Mouse (Mus musculus) ES-Bruce4 (cell line): ENCODE measurements around the gene Rprd1b. TPM values are rescaled to one million over a fixed set of nuclear protein-coding genes. Genes with fewer than 3 reads are reported as not detected.

Experiments
- H3K27ac ChIP-seq: 2 replicates; pipeline ENCODE4 v1.5.1; 2012; ENCODE audit warnings: low read length, inconsistent platforms; ENCODE audit not compliant: insufficient read depth
- H3K27me3 ChIP-seq: 2 replicates; pipeline ENCODE4 v1.6.1; 2012; ENCODE audit warnings: mild to moderate bottlenecking, low read length, inconsistent platforms; ENCODE audit not compliant: control insufficient read depth, poor library complexity, insufficient read depth, severe bottlenecking
- H3K36me3 ChIP-seq: 2 replicates; pipeline ENCODE4 v1.6.1; 2012; ENCODE audit warnings: inconsistent platforms, mild to moderate bottlenecking, low read length, moderate library complexity; ENCODE audit not compliant: control insufficient read depth, poor library complexity, insufficient read depth, severe bottlenecking
- H3K4me1 ChIP-seq: one replicate; pipeline ENCODE4 v1.8.1; 2011; ENCODE audit warnings: low read length; ENCODE audit not compliant: control insufficient read depth, insufficient read depth
- H3K4me3 ChIP-seq: 2 replicates; pipeline ENCODE4 v1.5.1; 2011; ENCODE audit warnings: low read depth, mild to moderate bottlenecking, low read length
- H3K9ac ChIP-seq: 2 replicates; pipeline ENCODE4 v1.6.1; 2012; ENCODE audit warnings: low read depth, mild to moderate bottlenecking, inconsistent platforms; ENCODE audit not compliant: poor library complexity, severe bottlenecking
- H3K9me3 ChIP-seq: replicated peaks from 2 replicates; pipeline ENCODE4 v1.6.1; 2012; ENCODE audit warnings: mild to moderate bottlenecking, low read length, inconsistent platforms; ENCODE audit not compliant: control insufficient read depth, poor library complexity, insufficient read depth, severe bottlenecking
- CTCF ChIP-seq: IDR thresholded peaks from one replicate; pipeline ENCODE4 v1.8.1; 2011; ENCODE audit warnings: low read depth, low read length
- EP300 ChIP-seq: IDR thresholded peaks from 2 replicates; pipeline ENCODE4 v1.6.1; 2011; ENCODE audit warnings: low read depth, low read length; ENCODE audit not compliant: insufficient read depth
- POLR2A ChIP-seq: IDR thresholded peaks from one replicate; pipeline ENCODE4 v1.8.1; 2011; ENCODE audit warnings: low read length; ENCODE audit not compliant: insufficient read depth
- polyA plus RNA-seq: library from polyadenylated mRNA; stranded (reverse); fragments of >200 nt; gene quantifications from 2 replicates; pipeline ENCODE4 v1.2.4, GENCODE M21; 2011; ENCODE audit warnings: low read depth; ENCODE audit not compliant: missing spikeins, insufficient read depth, insufficient read length

Rprd1b gene
- polyA plus RNA-seq, 1 experiment = 18.6 TPM

DNA sequence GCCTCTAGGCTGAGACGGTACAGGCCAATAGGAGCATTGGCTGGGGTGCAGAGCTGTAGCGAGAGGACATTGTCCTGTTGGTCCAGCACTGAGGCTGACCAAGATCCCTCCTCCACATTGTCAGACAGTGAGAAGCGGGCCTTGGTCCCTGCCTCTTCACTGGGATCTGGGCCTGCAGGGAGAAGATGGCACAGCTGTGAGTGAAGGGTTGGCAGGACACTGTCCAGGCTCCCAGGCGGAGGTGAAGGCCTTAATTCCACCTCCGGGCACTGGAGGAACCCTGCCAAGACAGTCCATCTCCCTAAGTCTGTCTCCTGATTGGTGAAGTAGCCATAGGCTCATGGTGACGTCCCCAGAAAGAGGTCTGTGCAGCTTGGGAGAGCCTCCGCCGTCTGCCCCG is 110.5 kb downstream of the Rprd1b start:
- Histone ChIP-seq H3K27me3 (no peaks in the 10 kb centered on the region), H3K4me3 (no peak overlapping the region), H3K27ac (no peak overlapping the region), H3K36me3 (no peaks in the 10 kb centered on the region), H3K4me1 (no peaks in the 10 kb centered on the region), H3K9ac (no peak overlapping the region), H3K9me3 (no peaks in the 10 kb centered on the region)
- TF ChIP-seq CTCF (no peak), EP300 (no peak), POLR2A (no peak)

DNA sequence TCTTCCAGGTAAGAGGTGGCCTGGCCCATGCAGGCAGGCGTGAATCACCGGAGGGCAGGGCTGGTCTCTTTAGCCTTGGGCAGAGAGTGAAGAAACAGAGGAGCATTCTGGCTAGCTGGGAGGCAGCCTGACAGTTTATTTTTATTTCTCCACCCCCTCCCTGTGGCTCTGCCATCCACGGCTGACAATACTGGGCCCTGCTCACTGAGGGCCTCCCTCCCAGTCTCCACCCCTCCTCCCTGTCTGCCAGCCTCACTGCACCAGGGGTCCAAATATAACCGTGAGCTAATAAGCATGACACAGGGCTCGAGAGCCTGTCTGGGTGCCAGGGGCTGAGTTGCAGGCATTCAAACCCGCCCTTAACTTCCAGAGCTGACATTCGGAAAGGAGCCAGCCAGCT is 111.3 kb downstream of the Rprd1b start:
- no peaks in the 10 kb centered on the region for H3K4me1 ChIP-seq
- no peak overlapping the region for H3K4me3 ChIP-seq
- no peaks in the 10 kb centered on the region for H3K27me3 ChIP-seq
- TF ChIP-seq POLR2A = no peak
- TF ChIP-seq CTCF = no peak
- no peak for TF ChIP-seq EP300
- H3K9ac ChIP-seq = no peak overlapping the region
- H3K27ac ChIP-seq = no peak overlapping the region
- no peaks in the 10 kb centered on the region for H3K36me3 ChIP-seq
- no peaks in the 10 kb centered on the region for H3K9me3 ChIP-seq

DNA sequence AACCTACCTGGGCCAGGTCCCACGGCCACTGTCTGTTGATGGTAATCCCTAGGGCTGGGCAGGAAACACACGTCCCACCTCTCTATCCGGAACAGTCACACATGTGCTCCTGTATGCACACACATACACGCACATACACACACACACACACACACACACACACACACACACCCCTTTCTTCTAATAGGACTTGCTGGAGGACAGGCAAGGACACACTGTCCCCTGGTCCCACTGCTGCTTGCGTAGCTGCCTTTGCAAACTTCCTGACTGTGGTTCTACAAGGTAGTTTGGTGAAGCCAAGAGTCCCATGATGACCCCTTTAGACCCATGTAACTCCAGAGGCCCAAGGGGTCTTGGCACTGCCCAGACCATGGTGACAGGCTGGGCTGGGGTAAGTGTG is 112.4 kb downstream of the Rprd1b start:
- Histone ChIP-seq H3K27ac (no peak overlapping the region), H3K27me3 (no peaks in the 10 kb centered on the region), H3K4me3 (no peak overlapping the region), H3K36me3 (no peaks in the 10 kb centered on the region), H3K9me3 (no peaks in the 10 kb centered on the region), H3K9ac (no peak overlapping the region), H3K4me1 (no peaks in the 10 kb centered on the region)
- TF ChIP-seq POLR2A = no peak
- TF ChIP-seq EP300 = no peak
- TF ChIP-seq CTCF = no peak

DNA sequence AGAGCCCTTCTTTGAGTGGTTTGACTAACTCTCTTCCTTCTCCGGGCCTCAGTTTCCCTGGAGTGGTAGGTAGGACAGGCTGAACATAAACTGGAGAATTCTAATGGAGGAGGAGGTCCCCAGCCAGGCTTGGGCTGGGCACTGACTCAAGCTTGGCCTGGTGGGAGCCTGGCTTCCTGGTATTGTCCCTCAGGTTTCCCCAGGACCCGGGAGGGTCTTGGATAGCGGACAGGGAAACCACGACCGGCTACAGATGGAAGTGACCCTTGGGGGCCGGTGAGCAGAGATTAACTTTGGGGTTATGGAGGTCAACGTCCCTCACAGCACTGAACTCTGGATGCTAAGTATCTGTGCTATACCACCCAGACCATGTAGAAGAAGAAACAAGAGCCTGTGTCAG is 113.0 kb downstream of the Rprd1b start:
- Histone ChIP-seq H3K4me3 (no peak overlapping the region), H3K9me3 (no peaks in the 10 kb centered on the region), H3K4me1 (no peaks in the 10 kb centered on the region), H3K36me3 (no peaks in the 10 kb centered on the region), H3K9ac (no peak overlapping the region), H3K27me3 (no peaks in the 10 kb centered on the region), H3K27ac (no peak overlapping the region)
- no peak for TF ChIP-seq EP300
- no peak for TF ChIP-seq POLR2A
- no peak for TF ChIP-seq CTCF

DNA sequence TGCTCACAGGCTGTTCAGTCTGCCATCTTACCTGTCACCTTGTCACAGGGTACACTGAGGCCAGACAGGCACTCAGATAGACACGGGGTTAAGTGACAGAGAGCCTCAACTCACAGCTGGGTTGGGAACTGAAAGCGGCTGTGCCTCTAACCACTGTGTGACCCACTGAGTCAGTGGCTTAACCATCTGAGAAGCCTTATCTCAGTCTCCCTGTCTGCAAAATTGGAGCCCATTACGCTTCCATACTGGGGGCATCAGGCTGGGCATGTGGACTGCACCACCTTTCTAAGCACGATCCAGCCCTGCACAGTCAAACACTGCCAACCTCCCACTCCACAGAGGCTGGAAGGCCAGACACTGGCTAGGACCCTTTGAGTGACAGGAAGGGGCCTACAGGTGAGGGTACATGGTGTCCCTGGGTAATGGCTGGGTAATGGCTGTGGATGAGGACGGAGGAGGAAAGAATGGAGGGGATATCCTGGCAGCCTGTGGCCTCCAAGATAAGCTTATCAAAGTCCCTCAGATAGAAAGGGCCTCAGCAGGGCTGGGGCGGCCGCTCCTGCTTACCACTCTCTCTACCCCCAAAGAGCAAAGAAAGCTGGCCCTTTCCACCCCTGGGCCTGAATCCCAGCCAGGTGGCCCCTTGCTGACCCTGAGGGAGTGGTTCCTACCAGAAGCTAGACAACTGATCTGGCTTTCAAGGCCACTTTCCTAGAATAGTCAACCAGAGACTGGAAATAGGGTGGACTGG is 113.6 kb downstream of the Rprd1b start:
- H3K9me3 ChIP-seq = no peaks in the 10 kb centered on the region
- H3K4me1 ChIP-seq = no peaks in the 10 kb centered on the region
- H3K27me3 ChIP-seq = no peaks in the 10 kb centered on the region
- no peak overlapping the region for H3K27ac ChIP-seq
- no peak overlapping the region for H3K9ac ChIP-seq
- H3K4me3 ChIP-seq = no peak overlapping the region
- no peaks in the 10 kb centered on the region for H3K36me3 ChIP-seq
- TF ChIP-seq EP300 = no peak

DNA sequence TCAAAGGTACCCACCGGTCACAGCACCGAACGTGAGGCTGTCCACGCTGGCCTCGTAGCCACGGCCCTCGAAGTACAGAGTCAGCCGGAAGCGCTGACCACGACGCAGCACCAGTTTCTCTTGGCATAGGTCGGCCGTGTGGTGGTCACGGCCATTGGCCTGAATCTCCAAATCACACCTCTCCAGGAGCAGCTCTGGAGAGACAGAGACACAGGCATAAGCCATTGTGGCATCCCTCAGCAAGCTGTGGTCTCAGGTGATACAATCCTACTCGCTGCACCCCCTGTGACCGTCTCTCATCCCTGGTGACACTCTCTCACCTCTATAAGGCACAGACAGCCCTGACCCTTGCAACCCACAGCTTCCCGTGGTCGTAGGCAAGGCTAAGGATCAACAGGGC is 114.7 kb downstream of the Rprd1b start:
- Histone ChIP-seq H3K4me1 (no peaks in the 10 kb centered on the region), H3K36me3 (no peaks in the 10 kb centered on the region), H3K9ac (no peak overlapping the region), H3K27me3 (no peaks in the 10 kb centered on the region), H3K27ac (no peak overlapping the region), H3K4me3 (no peak overlapping the region), H3K9me3 (no peaks in the 10 kb centered on the region)
- no peak for TF ChIP-seq CTCF
- TF ChIP-seq EP300 = no peak
- TF ChIP-seq POLR2A = no peak
